Mouse (Mus musculus): ENCODE results near the gene Plcd3. TPM values are rescaled to one million over a fixed set of nuclear protein-coding genes. Genes with fewer than 3 reads are reported as not detected.

The Plcd3 gene
- 17.6 TPM for polyA plus RNA-seq (2014; fragmentation: Illumina TruSeq; extraction: RNeasy Lipid Tissue Mini Kit (QIAGEN cat#74804); ENCODE audit: low read depth, low replicate concordance)

DNA sequence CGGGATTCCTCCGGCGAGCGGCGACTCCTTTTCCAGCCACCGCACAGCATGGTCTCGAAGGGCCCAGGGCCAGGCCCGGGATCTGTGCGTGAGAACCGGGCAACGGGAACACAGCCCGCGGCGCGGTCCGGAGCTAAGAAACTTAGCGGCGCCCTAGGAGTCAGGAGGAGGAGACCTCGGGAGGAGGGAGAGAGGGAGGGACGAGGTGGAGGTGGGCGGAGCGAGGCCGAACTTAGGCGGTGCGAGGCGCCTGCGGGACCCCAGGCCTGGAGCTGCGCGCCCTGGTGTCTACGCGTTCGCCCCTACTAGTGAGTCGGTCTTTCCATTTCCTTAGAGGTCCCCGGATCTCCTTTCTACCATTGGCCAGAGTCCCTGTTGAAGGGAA, at the start of gene Plcd3, which contains the start of gene Acbd4:
Plcd3 (minus strand) TSS at position 178 of the 385 bp plus-strand sequence.
Acbd4 (plus strand) TSS at position 202 of the 385 bp plus-strand sequence.

DNA sequence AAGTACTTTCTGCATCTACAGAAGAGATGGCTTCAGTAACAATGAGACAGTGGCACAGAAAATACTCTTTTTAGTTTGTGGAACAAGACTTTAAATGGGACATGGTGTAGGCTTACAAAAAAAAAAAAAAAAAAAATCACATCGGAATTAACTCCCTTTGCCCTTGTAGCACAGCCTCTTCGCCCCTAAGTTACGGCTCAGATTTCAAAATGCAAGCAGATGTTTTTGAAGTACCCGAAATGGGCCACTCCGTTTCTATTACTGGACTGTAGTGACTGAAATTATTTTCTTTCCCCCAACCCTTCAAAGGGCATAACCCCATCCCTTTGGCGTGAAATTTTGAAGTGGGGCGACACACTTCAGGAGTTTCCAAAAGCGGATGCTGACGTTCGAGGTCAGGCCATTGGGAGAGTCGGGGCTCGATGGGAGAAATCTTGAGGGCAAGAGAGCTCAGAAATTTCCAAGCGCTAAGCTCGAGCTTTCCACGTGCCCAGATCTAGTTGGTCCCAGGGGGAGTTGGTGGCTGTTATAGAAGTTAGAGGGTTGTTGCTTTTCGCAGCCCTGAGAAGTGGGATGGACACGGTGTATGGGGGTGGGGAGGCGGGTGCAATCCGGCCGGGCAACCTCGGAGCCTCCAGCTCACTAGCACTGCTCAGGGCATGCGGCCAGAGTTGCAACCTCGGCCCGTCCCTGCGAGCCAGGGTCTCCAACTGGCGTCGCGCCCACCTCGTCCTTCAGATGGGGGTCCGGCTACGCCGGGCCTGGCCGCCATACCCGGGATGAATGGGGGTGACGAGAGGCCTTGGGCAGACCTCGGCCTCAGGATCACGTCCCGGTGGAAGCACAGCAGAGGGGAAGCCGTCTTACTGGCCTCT, 30.5 kb upstream of the Plcd3 start, which contains the start of gene Hexim2:
Hexim2 (plus strand) TSS at position 729 of the 875 bp plus-strand sequence.

GRCm38 (mm10) chr11:103116008-103116818, 14.8 kb upstream of the Plcd3 start, which contains the start of gene Hexim1:
Hexim1 (plus strand) TSS chr11:103116231.

GRCm38 (mm10) chr11:103028176-103028891, 73.1 kb downstream of the Plcd3 start, which contains the start of the genes Nmt1 and Dcakd:
Nmt1 (plus strand) TSS chr11:103028190.
Dcakd (minus strand) TSS chr11:103028333.

Other genes starting within 250 kb of the Plcd3 start
- 32.4 TPM for gene Eftud2, start 220.7 kb downstream of the Plcd3 start, polyA plus RNA-seq (2014; fragmentation: Illumina TruSeq; extraction: RNeasy Lipid Tissue Mini Kit (QIAGEN cat#74804); ENCODE audit: low read depth, low replicate concordance)
- gene Ccdc103, start 220.5 kb downstream of the Plcd3 start, polyA plus RNA-seq (2014; fragmentation: Illumina TruSeq; extraction: RNeasy Lipid Tissue Mini Kit (QIAGEN cat#74804); ENCODE audit: low read depth, low replicate concordance) = 0.42 TPM
- not detected for gene Fam187a, start 216.5 kb downstream of the Plcd3 start, polyA plus RNA-seq (2014; fragmentation: Illumina TruSeq; extraction: RNeasy Lipid Tissue Mini Kit (QIAGEN cat#74804); ENCODE audit: low read depth, low replicate concordance)
- gene Gfap, start 200.7 kb downstream of the Plcd3 start, polyA plus RNA-seq (2014; fragmentation: Illumina TruSeq; extraction: RNeasy Lipid Tissue Mini Kit (QIAGEN cat#74804); ENCODE audit: low read depth, low replicate concordance) = not detected
- gene Kif18b, start 176.5 kb downstream of the Plcd3 start, polyA plus RNA-seq (2014; fragmentation: Illumina TruSeq; extraction: RNeasy Lipid Tissue Mini Kit (QIAGEN cat#74804); ENCODE audit: low read depth, low replicate concordance) = not detected
- not detected for gene C1ql1, start 155.0 kb downstream of the Plcd3 start, polyA plus RNA-seq (2014; fragmentation: Illumina TruSeq; extraction: RNeasy Lipid Tissue Mini Kit (QIAGEN cat#74804); ENCODE audit: low read depth, low replicate concordance)
- gene Nmt1, start 73.5 kb downstream of the Plcd3 start, polyA plus RNA-seq (2014; fragmentation: Illumina TruSeq; extraction: RNeasy Lipid Tissue Mini Kit (QIAGEN cat#74804); ENCODE audit: low read depth, low replicate concordance) = 49.8 TPM
- 52.5 TPM for gene Dcakd, start 73.3 kb downstream of the Plcd3 start, polyA plus RNA-seq (2014; fragmentation: Illumina TruSeq; extraction: RNeasy Lipid Tissue Mini Kit (QIAGEN cat#74804); ENCODE audit: low read depth, low replicate concordance)
- 43.1 TPM for gene Acbd4, start within 50 bp of the Plcd3 start, polyA plus RNA-seq (2014; fragmentation: Illumina TruSeq; extraction: RNeasy Lipid Tissue Mini Kit (QIAGEN cat#74804); ENCODE audit: low read depth, low replicate concordance)
- gene Hexim1, start 14.6 kb upstream of the Plcd3 start, polyA plus RNA-seq (2014; fragmentation: Illumina TruSeq; extraction: RNeasy Lipid Tissue Mini Kit (QIAGEN cat#74804); ENCODE audit: low read depth, low replicate concordance) = 18.4 TPM
- gene Hexim2, start 30.8 kb upstream of the Plcd3 start, polyA plus RNA-seq (2014; fragmentation: Illumina TruSeq; extraction: RNeasy Lipid Tissue Mini Kit (QIAGEN cat#74804); ENCODE audit: low read depth, low replicate concordance) = 1.2 TPM
- 13.6 TPM for gene Fmnl1, start 69.4 kb upstream of the Plcd3 start, polyA plus RNA-seq (2014; fragmentation: Illumina TruSeq; extraction: RNeasy Lipid Tissue Mini Kit (QIAGEN cat#74804); ENCODE audit: low read depth, low replicate concordance)
- gene 1700023F06Rik, start 106.9 kb upstream of the Plcd3 start, polyA plus RNA-seq (2014; fragmentation: Illumina TruSeq; extraction: RNeasy Lipid Tissue Mini Kit (QIAGEN cat#74804); ENCODE audit: low read depth, low replicate concordance) = not detected
- not detected for gene Spata32, start 116.8 kb upstream of the Plcd3 start, polyA plus RNA-seq (2014; fragmentation: Illumina TruSeq; extraction: RNeasy Lipid Tissue Mini Kit (QIAGEN cat#74804); ENCODE audit: low read depth, low replicate concordance)
- gene Map3k14, start 165.8 kb upstream of the Plcd3 start, polyA plus RNA-seq (2014; fragmentation: Illumina TruSeq; extraction: RNeasy Lipid Tissue Mini Kit (QIAGEN cat#74804); ENCODE audit: low read depth, low replicate concordance) = 3.2 TPM

Data from heart, adult 10 weeks (tissue).